28 mouse cellular contexts compared by ENCODE assay signal in the genomic region with DNA sequence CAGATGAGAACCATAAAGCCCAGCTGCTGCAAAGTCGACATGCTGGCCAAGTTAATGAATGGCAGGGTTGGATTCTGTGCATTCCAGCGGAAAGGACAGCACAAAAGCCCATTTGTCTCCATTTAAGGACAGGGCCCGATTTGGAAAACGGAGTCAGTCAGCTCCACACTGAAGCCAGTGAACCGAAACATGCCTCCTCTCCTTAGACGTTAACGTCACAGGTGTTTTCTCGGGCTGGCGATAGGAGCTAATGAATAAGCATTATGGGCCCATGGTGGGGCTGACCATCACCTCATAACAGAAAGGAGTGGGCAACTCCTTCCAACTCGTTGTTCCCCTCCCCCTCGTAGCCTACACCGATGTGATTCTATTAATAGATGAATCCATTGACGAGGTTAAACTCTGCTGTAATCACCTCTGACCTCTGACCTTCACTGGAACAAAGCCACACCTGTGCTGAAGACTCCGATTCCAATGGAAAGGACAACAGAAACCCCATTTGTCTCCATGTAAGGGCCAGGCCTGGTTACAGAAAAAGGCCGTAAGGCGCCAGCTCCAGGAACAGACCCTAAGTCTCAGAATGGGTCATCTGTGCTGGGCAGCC. TPM values are rescaled to one million over a fixed set of nuclear protein-coding genes. Genes with fewer than 3 reads are reported as not detected.
A peak's percentile ranks its signal among the peaks of the same experiment; 100 is the strongest.
DNase-seq lines count a peak whose midpoint lies in the region; ATAC-seq and TF ChIP-seq lines count a peak whose summit lies in the region.
"Had no signal": no experiment of that assay in that cellular context is flagged by ENCODE, and none has a peak within 500 bp of the region (broad histone marks: within the 10 kb centered on the region; RNA-seq: fewer than 3 reads in every experiment).

No protein-coding gene starts in this region.

- POLR2A ChIA-PET in Patski (lab: Charles Lee), result interaction anchor here (1.1 kb wide), 1 partner anchor 9 kb away, joined by 5 read pairs; no protein-coding TSS in a partner anchor

- no peaks in the 10 kb centered on the region for H3K27me3 ChIP-seq in Patski
- H3K27me3 ChIP-seq: embryonic facial prominence, embryonic 12.5 days; hindbrain, embryonic 13.5 days had no signal

- no peaks in the 10 kb centered on the region for H3K36me3 ChIP-seq in ES-E14 (ENCODE audit: control insufficient read depth, insufficient read depth, low read length, poor library complexity, severe bottlenecking)
- H3K36me3 ChIP-seq: embryonic facial prominence, embryonic 12.5 days; hindbrain, embryonic 13.5 days had no signal

- peak overlapping the region; percentile 21; the same call in 1 of the 2 replicates for H3K9ac ChIP-seq in ES-E14 (ENCODE audit: insufficient read depth, low read depth, low read length, poor library complexity, severe bottlenecking)
- H3K9ac ChIP-seq: embryonic facial prominence, embryonic 12.5 days; hindbrain, embryonic 13.5 days; liver, embryonic 14.5 days had no signal

- no peaks in the 10 kb centered on the region for H3K9me3 ChIP-seq in ES-E14 (ENCODE audit: control insufficient read depth, insufficient read depth, low read depth, low read length)
- H3K9me3 ChIP-seq: embryonic facial prominence, embryonic 12.5 days; G1E; hindbrain, embryonic 13.5 days had no signal

- CTCF ChIA-PET in Patski (lab: Charles Lee), result interaction anchor here (1.7 to 2.4 kb wide), 3 partner anchors 9 to 12 kb away, joined by 8 to 11 read pairs (median 8); a partner anchor contains a TSS

- no peak for DNase-seq in ES-E14 (ENCODE audit: low read depth, low spot score)
- peak; percentile 77 for DNase-seq in Patski (ENCODE audit: low read depth, low spot score)
- peak; percentile 76 for DNase-seq in kidney, adult 9 months
- peak; percentile 58 for DNase-seq in kidney, postnatal 14 days
- no peak for DNase-seq in gastrocnemius, adult 8-10 months (ENCODE audit: low spot score in 2 of 2)
- DNase-seq in adipocyte (ENCODE audit: low spot score), result no peak
- DNase-seq in heart, postnatal 4 days, result no peak
- no peak for DNase-seq in layer of hippocampus, adult 9-11 months
- DNase-seq: B cell, adult 2 months; cerebellum, adult 9-10 months; cerebellum, postnatal 36 days; gastrocnemius, adult 2 months; heart, postnatal 14 days; lung, adult 2 months; lung, postnatal 10 days; midbrain, embryonic 14.5 days had no signal

- peaks cover 4 to 11% of the 10 kb centered on the region in 2 experiments; a peak in 3 of 4 replicates for H3K4me1 ChIP-seq in ES-E14 (ENCODE audit: control insufficient read depth in 2 of 2, insufficient read depth in 2 of 2, low read length in 2 of 2, poor library complexity in 1 of 2)
- H3K4me1 ChIP-seq: embryonic facial prominence, embryonic 12.5 days; hindbrain, embryonic 13.5 days had no signal

- TF ChIP-seq CTCF in Patski (IDR thresholded peaks at IDR 0.05), result no peak

- no peak overlapping the region for H3K27ac ChIP-seq in ES-E14 (ENCODE audit: insufficient read depth, low read depth, low read length, poor library complexity, severe bottlenecking)
- H3K27ac ChIP-seq: embryonic facial prominence, embryonic 12.5 days; gastrocnemius, adult 2 months; hindbrain, embryonic 13.5 days; liver, embryonic 14.5 days had no signal

- peak; percentile 37 for ATAC-seq in Patski
- ATAC-seq: activated CD4-positive, CD25-positive, alpha-beta regulatory T cell, adult 4 months; forebrain, embryonic 14.5 days had no signal

- H3K4me3 ChIP-seq in ES-E14 (ENCODE audit: insufficient read depth in 1 of 2, low read depth in 1 of 2, low read length in 2 of 2, poor library complexity in 1 of 2, severe bottlenecking in 1 of 2), result no peak overlapping the region
- H3K4me3 ChIP-seq: embryonic facial prominence, embryonic 12.5 days; gastrocnemius, adult 2 months; hindbrain, embryonic 13.5 days had no signal

- in situ Hi-C loops in ES-E14 (cut with MboI; ENCODE audit: low sequenced_read_pairs in 2 of 2, unreplicated experiment in 2 of 2) (no loop called here), Patski (cut with MboI; ENCODE audit: low pct_unique_long_range_greater_than_20kb) (no loop called here)

TF ChIP-seq in ES-E14, 5 proteins besides CTCF, POLR2A, EP300 and RAD21:
- TF ChIP-seq CHD2 (IDR thresholded peaks at IDR 0.05; ENCODE audit: low read depth, low read length), result no peak
- TF ChIP-seq ZNF384 (IDR thresholded peaks at IDR 0.05; ENCODE audit: low read depth, low read length), result no peak
- no peak for TF ChIP-seq ZC3H11A (IDR thresholded peaks at IDR 0.05; ENCODE audit: borderline replicate concordance, low read depth, low read length)
- no peak for TF ChIP-seq MAFK (IDR thresholded peaks at IDR 0.05; ENCODE audit: insufficient read depth, low read depth, low read length)
- TF ChIP-seq HCFC1 (IDR thresholded peaks at IDR 0.05; ENCODE audit: borderline replicate concordance, insufficient read depth, low read length), result no peak

RNA-seq across cellular contexts. Expression of a gene that starts 7.7 kb away (rescaled TPM):
- 0.16 TPM in 1 of 2 replicates, not detected in the other for total RNA-seq in ES-E14 (2012; rRNA removed)
- polyA plus RNA-seq in Patski (2021), result 0.06 TPM
- not detected for total RNA-seq in gastrocnemius, adult 8-10 months (2022)
- total RNA-seq in heart, postnatal 4 days (2021), result under 1 TPM; 0.36 to 0.47 TPM
- total RNA-seq: gastrocnemius, adult 2 months; layer of hippocampus, adult 18-20 months; left cerebral cortex, adult 8-10 months; left cerebral cortex, postnatal 36 days had no signal

RNA-seq across cellular contexts. Expression of a gene that starts 10.9 kb away (rescaled TPM):
- total RNA-seq in ES-E14 (2012; rRNA removed), result 3.0 and 5.6 TPM in 2 replicates
- 0.10 TPM for polyA plus RNA-seq in Patski (2021)
- total RNA-seq in gastrocnemius, adult 8-10 months (2022), result 100 to 1,000 TPM; 445 to 531 (median 476) TPM
- 100 to 1,000 TPM; 207 to 216 TPM for total RNA-seq in heart, postnatal 4 days (2021)
- total RNA-seq: layer of hippocampus, adult 18-20 months; left cerebral cortex, postnatal 36 days; monocyte, adult 5-6 weeks had no signal
- polyA plus RNA-seq: G1E had no signal

RNA-seq across cellular contexts. Expression of a gene that starts 11.1 kb away (rescaled TPM):
- 1.2 and 3.2 TPM in 2 replicates for total RNA-seq in ES-E14 (2012; rRNA removed)
- polyA plus RNA-seq in Patski (2021), result 0.05 TPM
- total RNA-seq in gastrocnemius, adult 8-10 months (2022), result not detected
- total RNA-seq in heart, postnatal 4 days (2021), result under 1 TPM; 0.14 to 0.21 TPM
- total RNA-seq: adrenal gland, adult 8-10 months; gastrocnemius, adult 2 months; gastrocnemius, postnatal 4 days had no signal

RNA-seq across cellular contexts. Expression of a gene that starts 33.8 kb away (rescaled TPM):
- total RNA-seq in ES-E14 (2012; rRNA removed), result 27.0 and 38.6 TPM in 2 replicates
- polyA plus RNA-seq in Patski (2021), result 37.7 TPM
- total RNA-seq in gastrocnemius, adult 8-10 months (2022), result 10 to 100 TPM; 12.4 to 18.1 (median 16.4) TPM
- total RNA-seq in heart, postnatal 4 days (2021), result 10 to 100 TPM; 14.5 to 14.6 TPM

RNA-seq across cellular contexts. Expression of a gene that starts 33.9 kb away (rescaled TPM):
- 23.3 and 25.2 TPM in 2 replicates for total RNA-seq in ES-E14 (2012; rRNA removed)
- polyA plus RNA-seq in Patski (2021), result 57.3 TPM
- total RNA-seq in gastrocnemius, adult 8-10 months (2022), result 1 to 10 TPM; 2.8 to 6.3 (median 5.6) TPM
- 10 to 100 TPM; 29.0 to 33.2 TPM for total RNA-seq in heart, postnatal 4 days (2021)

Comparison
In these comparisons a context has a peak if more than half of its experiments do, and no peak if none do; other contexts are left out.
1. DNase-seq: peak in Patski (single experiment), kidney, adult 9 months (single experiment) and kidney, postnatal 14 days (single experiment); none in ES-E14 (single experiment), gastrocnemius, adult 8-10 months (0 of 2), adipocyte (single experiment), heart, postnatal 4 days (single experiment) and layer of hippocampus, adult 9-11 months (single experiment).
2. RNA of a gene that starts 10.9 kb away (total RNA-seq): 445 to 531 TPM in gastrocnemius, adult 8-10 months and 207 to 216 TPM in heart, postnatal 4 days; 3.0 to 5.6 TPM in ES-E14; every median in the first group is over 10 times any median in the second.